Mouse (Mus musculus): ENCODE data around the gene Adamtsl2. TPM values are rescaled to one million over a fixed set of nuclear protein-coding genes. Genes with fewer than 3 reads are reported as not detected.

Gene Adamtsl2
- polyA plus RNA-seq, 1 experiment from 2014 or later: 3.8 TPM

GRCm38 (mm10) chr2:27075485-27075884, 3.7 kb upstream of the Adamtsl2 start:
- ATAC-seq (ENCODE audit: insufficient number of reproducible peaks, low FRiP score, low TSS enrichment, low read depth): 0 out of 2 replicates have a peak, but pooled peaks have one; percentile 13
- Histone ChIP-seq H3K27me3 (peaks cover 13% of the 10 kb centered on the region), H3K4me3 (replicated peaks) (no peak overlapping the region), H3K27ac (replicated peaks) (no peak overlapping the region), H3K9ac (no peak overlapping the region), H3K36me3 (no peaks in the 10 kb centered on the region), H3K9me3 (replicated peaks) (no peaks in the 10 kb centered on the region), H3K4me1 (peaks cover 34% of the 10 kb centered on the region), H3K4me2 (replicated peaks) (no peak overlapping the region)
- WGBS: 67% methylated on average over 3 of the region's 3 CpGs

GRCm38 (mm10) chr2:27077655-27078244, 1.4 kb upstream of the Adamtsl2 start:
- 55% methylated on average over 10 of the region's 10 CpGs for WGBS
- ATAC-seq (ENCODE audit: insufficient number of reproducible peaks, low FRiP score, low TSS enrichment, low read depth): no peak
- peaks cover 13% of the 10 kb centered on the region for H3K27me3 ChIP-seq

GRCm38 (mm10) chr2:27078312-27078711, 867 bp upstream of the Adamtsl2 start:
- H3K4me1 ChIP-seq: peaks cover 29% of the 10 kb centered on the region
- H3K9ac ChIP-seq: no peak overlapping the region
- peaks cover 13% of the 10 kb centered on the region for H3K27me3 ChIP-seq
- WGBS: 15% methylated on average over 2 of the region's 2 CpGs
- H3K27ac ChIP-seq (replicated peaks): no peak overlapping the region
- H3K4me2 ChIP-seq (replicated peaks): no peak overlapping the region
- no peaks in the 10 kb centered on the region for H3K9me3 ChIP-seq (replicated peaks)
- H3K36me3 ChIP-seq: no peaks in the 10 kb centered on the region
- H3K4me3 ChIP-seq (replicated peaks): no peak overlapping the region
- no peak for ATAC-seq (ENCODE audit: insufficient number of reproducible peaks, low FRiP score, low TSS enrichment, low read depth)

More at GRCm38 (mm10) chr2:27077655-27078244, 1.4 kb upstream of the Adamtsl2 start:
- H3K9me3 ChIP-seq (replicated peaks): no peaks in the 10 kb centered on the region
- H3K4me2 ChIP-seq (replicated peaks): no peak overlapping the region
- H3K9ac ChIP-seq: no peak overlapping the region; the same call in 1 of the 2 replicates
- H3K36me3 ChIP-seq: no peaks in the 10 kb centered on the region
- no peak overlapping the region for H3K27ac ChIP-seq (replicated peaks)
- H3K4me1 ChIP-seq: peaks cover 29% of the 10 kb centered on the region
- no peak overlapping the region for H3K4me3 ChIP-seq (replicated peaks)

- H3K4me1 ChIP-seq: peaks cover 30% of the 10 kb centered on the region
- WGBS: 30% methylated on average over 2 of the region's 2 CpGs
These were observed 470 bp downstream of the Adamtsl2 start for GRCm38 (mm10) chr2:27079649-27080048.

GRCm38 (mm10) chr2:27083761-27084475, 4.7 kb downstream of the Adamtsl2 start:
- ATAC-seq (ENCODE audit: insufficient number of reproducible peaks, low FRiP score, low TSS enrichment, low read depth): no peak
- Histone ChIP-seq H3K9ac (no peak overlapping the region), H3K27ac (replicated peaks) (no peak overlapping the region), H3K4me3 (replicated peaks) (no peak overlapping the region), H3K9me3 (replicated peaks) (no peaks in the 10 kb centered on the region), H3K4me2 (replicated peaks) (no peak overlapping the region), H3K27me3 (no peaks in the 10 kb centered on the region), H3K4me1 (peaks cover 37% of the 10 kb centered on the region), H3K36me3 (no peaks in the 10 kb centered on the region)
- 65% methylated on average over 12 of the region's 12 CpGs for WGBS

More at GRCm38 (mm10) chr2:27079649-27080048, 470 bp downstream of the Adamtsl2 start:
- Histone ChIP-seq H3K9me3 (replicated peaks) (no peaks in the 10 kb centered on the region), H3K27me3 (peaks cover 13% of the 10 kb centered on the region), H3K36me3 (no peaks in the 10 kb centered on the region), H3K9ac (no peak overlapping the region), H3K27ac (replicated peaks) (no peak overlapping the region; the same call in 1 of the 2 replicates), H3K4me3 (replicated peaks) (no peak overlapping the region), H3K4me2 (replicated peaks) (peak overlapping the region; percentile 29)
- no peak for ATAC-seq (ENCODE audit: insufficient number of reproducible peaks, low FRiP score, low TSS enrichment, low read depth)

GRCm38 (mm10) chr2:27084963-27085362, 5.8 kb downstream of the Adamtsl2 start:
- Histone ChIP-seq H3K27me3 (no peaks in the 10 kb centered on the region), H3K4me2 (replicated peaks) (no peak overlapping the region), H3K4me3 (replicated peaks) (no peak overlapping the region), H3K9me3 (replicated peaks) (no peaks in the 10 kb centered on the region), H3K36me3 (no peaks in the 10 kb centered on the region), H3K4me1 (peaks cover 27% of the 10 kb centered on the region), H3K27ac (replicated peaks) (no peak overlapping the region), H3K9ac (no peak overlapping the region)
- 42% methylated on average over 8 of the region's 8 CpGs for WGBS
- ATAC-seq (ENCODE audit: insufficient number of reproducible peaks, low FRiP score, low TSS enrichment, low read depth): no peak

- peaks cover 22% of the 10 kb centered on the region for H3K4me1 ChIP-seq
- no peak overlapping the region for H3K4me3 ChIP-seq (replicated peaks)
- H3K27me3 ChIP-seq: no peaks in the 10 kb centered on the region
- H3K36me3 ChIP-seq: no peaks in the 10 kb centered on the region
- no peak overlapping the region for H3K27ac ChIP-seq (replicated peaks)
- no peaks in the 10 kb centered on the region for H3K9me3 ChIP-seq (replicated peaks)
- no peak for ATAC-seq (ENCODE audit: insufficient number of reproducible peaks, low FRiP score, low TSS enrichment, low read depth)
- H3K4me2 ChIP-seq (replicated peaks): no peak overlapping the region
- H3K9ac ChIP-seq: no peak overlapping the region
- WGBS: 18% methylated on average over 2 of the region's 2 CpGs
These were observed 6.6 kb downstream of the Adamtsl2 start for GRCm38 (mm10) chr2:27085801-27086200.

- no peak for ATAC-seq (ENCODE audit: insufficient number of reproducible peaks, low FRiP score, low TSS enrichment, low read depth)
- H3K9me3 ChIP-seq (replicated peaks): no peaks in the 10 kb centered on the region
- no peak overlapping the region for H3K4me3 ChIP-seq (replicated peaks)
- H3K27ac ChIP-seq (replicated peaks): no peak overlapping the region
- peaks cover 22% of the 10 kb centered on the region for H3K4me1 ChIP-seq
- 81% methylated on average over 4 of the region's 4 CpGs for WGBS
- no peak overlapping the region for H3K9ac ChIP-seq
- H3K4me2 ChIP-seq (replicated peaks): no peak overlapping the region
- no peaks in the 10 kb centered on the region for H3K27me3 ChIP-seq
- no peaks in the 10 kb centered on the region for H3K36me3 ChIP-seq
These were observed 7.4 kb downstream of the Adamtsl2 start for GRCm38 (mm10) chr2:27086483-27087010.

GRCm38 (mm10) chr2:27087581-27087980, 8.4 kb downstream of the Adamtsl2 start:
- no peak overlapping the region for H3K27ac ChIP-seq (replicated peaks)

GRCm38 (mm10) chr2:27088071-27088644, 9.0 kb downstream of the Adamtsl2 start:
- H3K27ac ChIP-seq (replicated peaks): peak overlapping the region; percentile 41; the same call in 1 of the 2 replicates
- H3K4me2 ChIP-seq (replicated peaks): no peak overlapping the region
- H3K36me3 ChIP-seq: no peaks in the 10 kb centered on the region
- no peak overlapping the region for H3K9ac ChIP-seq
- 0 out of 2 replicates have a peak, but pooled peaks have one; percentile 22 for ATAC-seq (ENCODE audit: insufficient number of reproducible peaks, low FRiP score, low TSS enrichment, low read depth)
- H3K9me3 ChIP-seq (replicated peaks): no peaks in the 10 kb centered on the region
- peaks cover 22% of the 10 kb centered on the region for H3K4me1 ChIP-seq
- 60% methylated on average over 18 of the region's 18 CpGs for WGBS
- no peaks in the 10 kb centered on the region for H3K27me3 ChIP-seq
- H3K4me3 ChIP-seq (replicated peaks): no peak overlapping the region

More at GRCm38 (mm10) chr2:27087581-27087980, 8.4 kb downstream of the Adamtsl2 start:
- peaks cover 22% of the 10 kb centered on the region for H3K4me1 ChIP-seq
- no peak overlapping the region for H3K9ac ChIP-seq
- no peak overlapping the region for H3K4me2 ChIP-seq (replicated peaks)
- H3K9me3 ChIP-seq (replicated peaks): no peaks in the 10 kb centered on the region
- ATAC-seq (ENCODE audit: insufficient number of reproducible peaks, low FRiP score, low TSS enrichment, low read depth): no peak
- H3K36me3 ChIP-seq: no peaks in the 10 kb centered on the region
- no peaks in the 10 kb centered on the region for H3K27me3 ChIP-seq
- WGBS: 87% methylated on average over 5 of the region's 5 CpGs
- no peak overlapping the region for H3K4me3 ChIP-seq (replicated peaks)

- ATAC-seq (ENCODE audit: insufficient number of reproducible peaks, low FRiP score, low TSS enrichment, low read depth): no peak
These were observed 9.5 kb downstream of the Adamtsl2 start for GRCm38 (mm10) chr2:27088700-27089099.

More at GRCm38 (mm10) chr2:27088700-27089099, 9.5 kb downstream of the Adamtsl2 start:
- Histone ChIP-seq H3K9me3 (replicated peaks) (no peaks in the 10 kb centered on the region), H3K4me2 (replicated peaks) (no peak overlapping the region), H3K4me1 (peaks cover 22% of the 10 kb centered on the region), H3K4me3 (replicated peaks) (no peak overlapping the region), H3K27ac (replicated peaks) (0 out of 2 replicates have a peak overlapping the region, but pooled peaks have one; percentile 41), H3K27me3 (no peaks in the 10 kb centered on the region), H3K36me3 (no peaks in the 10 kb centered on the region), H3K9ac (no peak overlapping the region)
- 71% methylated on average over 5 of the region's 5 CpGs for WGBS
